Mouse (Mus musculus) heart, embryonic 11.5 days (tissue): ENCODE results near the gene Ltbp1. TPM values are rescaled to one million over a fixed set of nuclear protein-coding genes. Genes with fewer than 3 reads are reported as not detected.

Experiments
- ATAC-seq: fragments of 200-750 bp; cut with Nextera tagmentation; replicated peaks from 2 replicates; pipeline ENCODE4 v1.8.0; 2017; ENCODE audit warnings: moderate library complexity; ENCODE audit not compliant: insufficient number of reproducible peaks, low FRiP score, low TSS enrichment
- H3K27ac ChIP-seq: fragments of 300-500 bp; sonication (generic); 2 replicates; pipeline ENCODE4 v1.5.1; 2014; ENCODE audit warnings: mild to moderate bottlenecking, low read depth, low read length
- H3K27me3 ChIP-seq: fragments of 300-500 bp; sonication (generic); 2 replicates; pipeline ENCODE4 v1.6.1; 2014; ENCODE audit warnings: mild to moderate bottlenecking, low read length, mixed read lengths; ENCODE audit not compliant: control insufficient read depth, insufficient read depth
- H3K36me3 ChIP-seq: fragments of 300-500 bp; sonication (generic); 2 replicates; pipeline ENCODE4 v1.6.1; 2014; ENCODE audit warnings: mild to moderate bottlenecking, low read length, moderate library complexity, mixed read lengths; ENCODE audit not compliant: control insufficient read depth, insufficient read depth
- H3K4me1 ChIP-seq: fragments of 300-500 bp; sonication (generic); 2 replicates; pipeline ENCODE4 v1.6.1; 2014; ENCODE audit warnings: low read length; ENCODE audit not compliant: control insufficient read depth, insufficient read depth
- H3K4me2 ChIP-seq: fragments of 300-500 bp; sonication (generic); 2 replicates; pipeline ENCODE4 v1.6.1; 2014; ENCODE audit warnings: mild to moderate bottlenecking, moderate library complexity
- H3K4me3 ChIP-seq: fragments of 300-500 bp; sonication (generic); 2 replicates; pipeline ENCODE4 v1.5.1; 2014; ENCODE audit warnings: low read depth, low read length
- H3K9ac ChIP-seq: fragments of 300-500 bp; sonication (generic); 2 replicates; pipeline ENCODE4 v1.6.1; 2014; ENCODE audit warnings: mild to moderate bottlenecking, low read depth, low read length, moderate library complexity
- H3K9me3 ChIP-seq: fragments of 300-500 bp; sonication (generic); replicated peaks from 2 replicates; pipeline ENCODE4 v1.6.1; 2016; ENCODE audit warnings: low read length; ENCODE audit not compliant: control insufficient read depth
- WGBS: fragments of 180-500 bp; shearing (Covaris S2); extraction: QIAGEN DNeasy Blood & Tissue Kit; methylation state at CpG from one replicate; pipeline ENCODE4 v1.1.7; 2014; ENCODE audit not compliant: insufficient replicate concordance; 5-methylcytosine and 5-hydroxymethylcytosine counted together
- polyA plus RNA-seq: library from polyadenylated mRNA; unstranded; fragments of >200 nt; fragmentation: Nextera tagmentation; extraction: Ambion mirVana; gene quantifications from 2 replicates; pipeline ENCODE4 v1.2.1, GENCODE M21; 2014

The Ltbp1 gene
- polyA plus RNA-seq, 1 experiment from 2014 or later, result 45.4 TPM

DNA sequence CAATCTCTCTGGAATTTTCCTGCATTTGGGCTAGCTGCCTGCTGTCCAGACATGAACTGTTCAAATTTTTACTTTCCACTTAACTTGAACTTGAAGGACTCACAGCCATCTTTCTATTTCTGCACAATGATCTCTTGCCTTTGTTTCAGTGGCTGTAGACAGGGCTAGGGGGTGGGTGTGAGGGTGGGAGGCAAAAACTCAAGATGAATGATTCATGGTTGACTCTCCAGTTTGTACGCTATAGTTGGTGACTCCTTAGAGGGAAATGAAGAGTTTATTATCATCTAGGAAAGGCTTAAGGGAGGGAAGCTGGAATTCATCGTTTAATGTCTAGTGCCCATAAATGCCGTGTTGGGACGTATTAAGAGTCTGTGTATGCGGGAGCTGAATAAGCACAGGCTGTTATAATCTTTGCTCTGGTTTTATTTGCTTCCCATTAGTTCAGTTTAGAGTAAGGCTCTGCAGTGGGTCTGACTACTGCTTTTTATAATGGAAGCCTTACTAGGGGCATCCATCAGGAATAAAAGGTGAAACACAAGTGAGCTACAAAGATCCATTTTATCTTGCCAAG, 436.0 kb downstream of the Ltbp1 start:
- Histone ChIP-seq H3K36me3 (no peaks in the 10 kb centered on the region), H3K4me1 (no peaks in the 10 kb centered on the region; the same call in 1 of the 2 replicates), H3K27ac (no peak overlapping the region), H3K4me3 (no peak overlapping the region), H3K9me3 (no peaks in the 10 kb centered on the region), H3K9ac (no peak overlapping the region), H3K27me3 (no peaks in the 10 kb centered on the region), H3K4me2 (no peak overlapping the region)
- WGBS, result 80% methylated on average over 5 of the region's 5 CpGs
- no peak for ATAC-seq
